Mouse (Mus musculus) heart, adult 18-20 months (tissue): ENCODE results near the gene 1700125H20Rik. TPM values are rescaled to one million over a fixed set of nuclear protein-coding genes. Genes with fewer than 3 reads are reported as not detected.

ENCODE experiments used
- DNase-seq, 2 experiments: peaks; one replicate each; pipeline ENCODE4 v3.0.0; 2021 to 2022; ENCODE audit warnings: mixed read lengths in 1 of 2
- total RNA-seq, 2 experiments: library from RNA; stranded (reverse); gene quantifications; 2 replicates each; pipeline ENCODE4 v1.2.3; 2021

1700125H20Rik gene
- total RNA-seq, 2 experiments from 2014 or later, result not detected

DNA sequence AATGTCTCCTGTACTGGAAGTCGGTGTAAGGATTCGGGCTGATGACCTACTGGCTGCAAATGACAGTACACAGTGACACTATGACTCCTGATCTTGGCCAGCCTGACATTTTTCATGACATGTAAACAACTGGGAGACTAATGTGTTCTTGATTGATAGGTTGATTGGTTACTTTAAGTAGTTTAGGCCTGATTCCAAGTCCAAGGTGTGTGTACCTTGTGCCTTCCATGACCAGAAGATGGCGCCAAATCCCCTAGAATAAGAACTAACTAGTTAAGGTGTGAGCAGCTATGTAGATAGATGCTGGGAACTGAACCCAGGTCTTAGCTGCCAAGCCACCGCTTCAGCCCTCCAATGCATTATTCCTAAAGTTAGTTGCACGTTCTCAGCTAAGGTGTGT, 13.9 kb downstream of the 1700125H20Rik start:
- DNase-seq, result peak; percentile 21 to 68

DNA sequence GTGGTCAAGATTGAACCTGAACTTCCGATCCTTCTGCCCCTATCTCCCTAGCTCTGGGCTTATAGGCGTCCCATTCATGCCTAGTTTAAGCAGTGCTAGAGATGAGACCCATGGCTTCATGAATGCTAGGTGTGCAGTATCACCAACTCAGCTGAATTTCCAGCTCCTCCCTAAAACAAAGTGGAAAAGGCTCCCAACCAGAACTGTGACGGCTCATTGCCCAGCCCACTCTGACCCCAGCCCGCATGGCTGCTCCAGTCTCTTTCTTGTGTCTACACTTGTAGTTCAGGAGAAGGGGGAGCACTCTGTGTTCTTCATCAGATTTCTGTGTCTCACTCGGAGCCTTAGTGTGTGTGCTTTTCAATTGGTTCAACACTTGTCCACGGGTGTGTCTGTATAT, 14.6 kb downstream of the 1700125H20Rik start:
- no peak for DNase-seq

DNA sequence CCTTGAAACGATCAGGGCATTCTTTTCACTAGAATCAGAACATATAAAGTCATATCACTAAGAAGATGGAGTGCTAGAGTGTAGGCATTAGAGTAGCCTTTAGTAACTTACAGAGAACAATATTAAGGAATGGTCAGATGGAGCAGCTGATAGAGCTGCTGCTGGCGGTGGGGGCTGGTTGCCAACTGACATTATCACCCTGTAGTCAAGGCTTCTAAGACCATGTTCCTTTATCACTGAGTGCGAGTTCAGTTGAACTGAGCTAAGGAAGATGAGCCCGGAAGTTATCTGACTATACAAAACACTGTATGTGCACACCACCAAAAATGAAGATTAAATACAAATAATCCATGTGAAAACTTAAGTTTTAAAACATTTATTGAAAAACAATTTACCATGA, 18.9 kb downstream of the 1700125H20Rik start:
- no peak for DNase-seq

DNA sequence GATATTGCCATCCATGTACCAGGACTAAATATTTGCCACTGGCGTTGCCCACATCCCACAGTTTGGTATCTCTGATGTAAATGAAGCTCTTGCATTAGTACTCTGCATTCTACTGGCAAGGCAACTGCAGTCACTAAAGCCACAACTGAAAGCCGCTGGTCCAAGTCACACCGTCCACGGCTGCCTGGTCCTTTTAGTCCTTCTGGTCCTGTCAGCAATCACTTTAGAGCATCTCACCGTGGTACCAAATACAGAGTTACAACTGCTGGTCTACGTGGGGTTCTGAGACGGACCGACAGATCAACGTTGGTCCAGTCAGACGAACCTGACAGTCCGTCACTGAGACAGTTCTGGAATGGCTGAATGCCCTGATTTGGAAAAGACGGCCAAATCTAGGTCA, 20.5 kb downstream of the 1700125H20Rik start:
- no peak for DNase-seq

DNA sequence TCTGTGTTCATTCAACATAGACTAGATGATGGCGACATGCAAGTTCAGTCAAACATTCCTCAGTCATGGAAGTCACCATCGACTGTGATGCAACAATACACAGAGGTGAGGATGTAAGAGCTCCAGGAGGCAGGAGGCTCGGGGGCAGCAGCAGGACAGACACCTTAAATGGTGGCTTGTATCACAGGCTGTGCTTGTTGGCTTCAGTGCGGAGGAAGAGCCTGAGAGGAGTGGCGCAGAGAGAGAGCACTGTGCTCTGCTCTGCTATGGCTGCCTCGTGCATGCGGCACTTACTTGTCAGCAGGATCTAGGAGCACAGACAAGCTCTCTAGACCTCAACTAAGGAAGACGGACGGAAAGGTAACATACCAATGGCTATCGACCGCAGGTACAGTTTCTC, 24.0 kb downstream of the 1700125H20Rik start:
- DNase-seq, result no peak

DNA sequence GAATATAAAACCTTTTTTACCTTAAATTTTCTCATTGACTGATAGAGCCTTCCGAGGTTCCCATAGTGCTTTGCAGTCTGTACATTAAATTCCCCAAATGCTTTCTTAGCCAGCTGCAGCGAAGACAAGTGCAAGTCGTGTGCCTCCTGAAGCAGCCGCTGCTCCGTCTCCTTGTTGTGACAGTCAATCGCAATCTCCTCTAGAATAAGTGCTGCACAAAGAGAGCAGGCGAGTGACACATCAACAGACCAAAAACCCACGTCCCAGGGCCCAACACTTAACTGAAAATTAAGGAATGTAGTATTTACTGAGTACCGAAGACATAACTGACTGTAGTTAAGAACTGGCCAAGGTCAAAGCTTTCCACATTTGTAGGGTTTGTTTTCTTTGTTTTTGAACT, 25.8 kb downstream of the 1700125H20Rik start:
- no peak for DNase-seq

DNA sequence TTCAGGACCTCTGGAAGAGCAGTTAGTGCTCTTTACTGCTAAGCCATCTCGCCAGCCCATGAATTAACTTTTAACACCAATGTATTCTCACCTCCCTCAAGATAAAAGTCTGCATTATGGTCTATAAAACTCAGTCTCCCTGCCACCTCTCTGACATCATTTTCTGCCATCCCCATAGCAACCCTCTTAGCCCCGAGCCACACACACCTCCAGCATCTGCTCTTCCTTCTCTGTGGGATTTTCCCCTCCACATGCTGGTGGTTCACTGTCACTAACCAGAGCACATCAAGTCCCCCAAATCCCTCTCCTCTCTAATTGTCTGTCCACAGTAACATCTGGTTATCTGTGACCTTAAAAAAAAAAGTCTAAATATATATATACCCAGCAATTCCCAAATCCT, 28.7 kb downstream of the 1700125H20Rik start:
- DNase-seq, result no peak

DNA sequence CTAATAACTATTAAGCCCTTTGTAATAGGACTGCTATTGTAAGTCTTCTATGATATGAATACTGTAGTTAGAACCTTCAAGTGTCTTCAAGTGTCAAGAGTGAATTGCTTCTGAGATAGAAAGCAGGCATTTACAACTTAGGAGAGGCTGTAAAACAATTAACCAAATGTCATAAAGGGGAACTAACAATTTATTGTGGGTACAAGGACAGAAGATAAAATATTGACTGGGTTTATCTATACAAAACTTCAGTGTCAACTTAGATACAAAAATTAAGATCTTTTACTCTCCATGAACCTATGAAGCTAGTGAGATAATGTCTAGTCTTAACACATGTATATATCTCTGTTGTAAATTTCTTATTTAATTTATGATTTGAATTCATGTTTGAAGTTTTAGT, 36.0 kb downstream of the 1700125H20Rik start:
- no peak for DNase-seq

DNA sequence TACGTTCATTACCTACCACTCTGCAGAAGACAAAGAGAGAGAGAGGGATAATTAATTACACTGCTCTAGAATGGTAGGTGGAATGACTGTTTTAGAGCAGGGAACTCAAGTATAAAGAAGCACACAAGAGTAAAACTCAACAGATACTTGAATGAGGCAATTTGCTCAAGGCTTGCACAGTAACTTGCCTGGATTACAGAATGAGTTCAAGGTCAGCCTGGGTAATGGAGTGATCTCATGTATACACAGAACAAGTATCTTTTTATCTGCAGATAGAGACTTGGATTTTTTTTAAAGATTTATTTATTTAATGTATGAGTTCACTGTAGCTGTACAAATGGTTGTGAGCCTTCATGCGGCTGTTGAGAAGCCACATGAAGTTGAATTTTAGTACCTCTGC, 40.9 kb downstream of the 1700125H20Rik start:
- no peak for DNase-seq

DNA sequence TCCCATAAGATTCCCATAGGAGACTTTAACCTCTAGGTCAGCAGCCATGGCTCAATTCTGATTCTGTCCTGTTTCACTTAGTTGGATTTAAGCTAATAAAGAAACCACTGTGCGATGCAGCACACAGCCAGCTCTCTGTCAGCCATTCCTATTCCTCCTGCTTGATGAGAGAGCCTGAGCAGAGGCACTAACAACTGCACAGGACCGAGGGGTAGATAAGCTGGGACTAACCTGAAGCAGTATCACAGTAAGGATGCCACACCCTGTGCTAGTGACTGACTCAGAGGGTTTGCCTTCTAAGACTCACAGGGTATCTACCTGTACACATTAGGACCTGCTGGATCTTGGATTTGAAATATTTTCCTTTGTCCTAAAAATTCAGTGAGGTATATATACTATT, 43.0 kb downstream of the 1700125H20Rik start:
- no peak for DNase-seq

DNA sequence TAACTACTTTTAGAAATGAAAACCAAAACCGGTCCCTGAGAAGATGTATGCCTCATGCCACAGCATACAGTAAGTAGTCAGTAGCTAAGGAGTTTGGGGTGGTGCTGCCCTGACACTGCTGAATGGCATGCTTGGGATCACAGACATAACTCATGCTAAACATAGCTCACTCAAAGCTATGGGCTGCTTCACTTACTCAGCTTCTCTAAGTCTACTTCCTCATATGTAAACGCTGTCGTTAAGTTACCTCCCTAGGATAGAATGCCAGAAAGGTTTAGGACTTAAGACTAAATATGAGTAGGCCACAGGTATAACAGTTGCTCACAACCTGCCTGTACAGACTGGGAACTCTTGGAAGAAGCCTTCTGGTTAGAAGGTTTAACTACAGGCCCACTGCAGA, 44.5 kb downstream of the 1700125H20Rik start:
- no peak for DNase-seq

DNA sequence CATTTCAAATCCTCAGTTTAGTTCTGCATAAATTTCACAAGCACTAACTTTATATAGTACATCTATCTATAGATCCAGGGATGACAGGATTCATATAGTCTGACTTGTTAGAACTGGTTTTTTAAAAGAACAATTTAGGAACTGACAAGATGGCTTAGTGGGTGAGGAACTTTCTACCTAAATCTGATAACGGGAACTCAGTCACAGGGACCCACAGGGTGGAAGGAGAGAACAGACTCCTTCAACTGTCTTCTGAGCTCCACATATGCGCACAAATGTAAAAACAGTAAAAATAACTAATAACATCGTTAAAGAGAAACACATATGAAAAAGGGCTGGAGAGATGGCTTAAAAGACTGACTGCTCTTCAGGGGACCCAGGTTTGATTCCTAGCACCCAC, 48.8 kb downstream of the 1700125H20Rik start:
- DNase-seq, result no peak

DNA sequence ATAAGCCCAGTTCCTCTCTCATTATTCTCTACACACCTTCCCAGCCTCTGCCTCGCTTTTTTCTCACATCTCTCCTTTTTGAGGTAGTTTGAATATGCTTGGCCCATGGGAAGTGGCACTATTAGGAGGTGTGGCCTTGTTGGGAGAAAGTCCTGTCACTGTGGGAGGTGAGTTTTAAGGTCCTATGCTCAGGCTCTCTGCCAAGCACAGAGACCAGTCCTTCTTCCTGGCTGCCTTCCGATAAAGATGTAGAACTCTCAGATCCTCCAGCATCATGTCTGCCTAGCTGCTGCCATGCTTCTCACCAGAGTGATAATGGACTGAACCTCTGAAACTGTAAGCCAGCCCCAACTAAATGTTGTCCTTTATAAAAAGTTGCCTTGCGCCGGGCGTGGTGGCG, 52.4 kb downstream of the 1700125H20Rik start:
- no peak for DNase-seq

DNA sequence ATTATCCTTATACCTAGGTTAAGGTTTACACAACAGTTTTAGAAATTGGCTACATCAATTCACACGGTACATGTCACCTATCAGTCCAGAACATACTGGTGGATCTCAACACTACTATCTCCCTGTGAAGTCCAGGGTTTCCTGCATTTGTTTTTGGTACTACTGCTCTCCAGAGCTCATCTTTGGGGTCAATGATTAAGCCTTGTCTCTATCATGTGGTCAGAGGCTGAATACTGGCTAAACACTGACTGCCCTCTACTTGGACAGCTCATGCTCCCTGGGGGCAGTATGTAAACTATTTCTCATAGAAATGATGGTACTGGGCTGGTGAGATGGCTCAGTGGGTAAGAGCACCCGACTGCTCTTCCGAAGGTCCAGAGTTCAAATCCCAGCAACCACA, 53.0 kb downstream of the 1700125H20Rik start:
- no peak for DNase-seq

Other genes starting within 250 kb of the 1700125H20Rik start
- gene Car4, start 212.6 kb upstream of the 1700125H20Rik start, total RNA-seq, result 10 to 100 TPM; 16.9 to 29.0 TPM
- 10 to 100 TPM; 20.9 to 24.1 TPM for gene Usp32, start 30.2 kb upstream of the 1700125H20Rik start, total RNA-seq
- gene Appbp2, start 64.7 kb downstream of the 1700125H20Rik start, total RNA-seq, result 10 to 100 TPM; 14.5 to 14.6 TPM
- 1 to 10 TPM; 6.0 to 8.7 TPM for gene Ppm1d, start 140.8 kb downstream of the 1700125H20Rik start, total RNA-seq
- 10 to 100 TPM; 33.6 to 40.6 TPM for gene Bcas3, start 182.8 kb downstream of the 1700125H20Rik start, total RNA-seq